Mouse (Mus musculus): ENCODE results near the gene Iqce.

- TF ChIP-seq CTCF (IDR thresholded peaks at IDR 0.05; ENCODE audit: borderline replicate concordance, extremely low read depth, insufficient read depth, insufficient read length) (no peak), POLR2A (IDR thresholded peaks at IDR 0.05; ENCODE audit: borderline replicate concordance, extremely low read depth, insufficient read depth, insufficient read length, poor library complexity, severe bottlenecking) (no peak)
These were observed 28.1 kb downstream of the Iqce start for GRCm38 (mm10) chr5:140674036-140674435.
